Mouse (Mus musculus) heart, embryonic 15.5 days (tissue): ENCODE measurements around the gene Celsr1. TPM values are rescaled to one million over a fixed set of nuclear protein-coding genes. Genes with fewer than 3 reads are reported as not detected.

Experiments
- ATAC-seq: fragments of 200-750 bp; cut with Nextera tagmentation; replicated peaks from 2 replicates; pipeline ENCODE4 v1.8.0; 2017; ENCODE audit warnings: low read depth, moderate TSS enrichment; ENCODE audit not compliant: insufficient number of reproducible peaks, insufficient read depth, low FRiP score
- H3K27ac ChIP-seq: fragments of 300-500 bp; sonication (generic); 2 replicates; pipeline ENCODE4 v1.5.1; 2015; ENCODE audit warnings: mild to moderate bottlenecking, inconsistent platforms
- H3K27me3 ChIP-seq: fragments of 300-500 bp; sonication (generic); 2 replicates; pipeline ENCODE4 v1.6.1; 2015; ENCODE audit warnings: inconsistent platforms
- H3K36me3 ChIP-seq: fragments of 300-500 bp; sonication (generic); 2 replicates; pipeline ENCODE4 v1.6.1; 2015; ENCODE audit warnings: mild to moderate bottlenecking, inconsistent platforms
- H3K4me1 ChIP-seq: fragments of 300-500 bp; sonication (generic); replicated peaks from 2 replicates; pipeline ENCODE4 v1.6.1; 2015; ENCODE audit warnings: inconsistent platforms
- H3K4me2 ChIP-seq: fragments of 300-500 bp; sonication (generic); 2 replicates; pipeline ENCODE4 v1.6.1; 2015; ENCODE audit warnings: inconsistent platforms, mild to moderate bottlenecking, moderate library complexity
- H3K4me3 ChIP-seq: fragments of 300-500 bp; sonication (generic); 2 replicates; pipeline ENCODE4 v1.5.1; 2015; ENCODE audit warnings: mild to moderate bottlenecking, inconsistent platforms
- H3K9ac ChIP-seq: fragments of 300-500 bp; sonication (generic); 2 replicates; pipeline ENCODE4 v1.6.1; 2015; ENCODE audit warnings: mild to moderate bottlenecking, inconsistent platforms
- H3K9me3 ChIP-seq: fragments of 300-500 bp; sonication (generic); replicated peaks from 2 replicates; pipeline ENCODE4 v1.6.1; 2016; ENCODE audit warnings: inconsistent platforms
- WGBS: fragments of 180-500 bp; shearing (Covaris S2); methylation state at CpG from one replicate; pipeline ENCODE4 v1.1.7; 2015; ENCODE audit warnings: mixed read lengths; 5-methylcytosine and 5-hydroxymethylcytosine counted together
- polyA plus RNA-seq: library from polyadenylated mRNA; unstranded; fragments of >200 nt; fragmentation: Nextera tagmentation; extraction: Ambion mirVana; gene quantifications from 2 replicates; pipeline ENCODE4 v1.2.1, GENCODE M21; 2015

Gene Celsr1
- polyA plus RNA-seq, 1 experiment from 2014 or later: 1.1 TPM

GRCm38 (mm10) chr15:86034021-86034523 lies 495 bp upstream of the Celsr1 start:
- Histone ChIP-seq H3K9ac (peak overlapping the region; percentile 71), H3K36me3 (peaks cover 11% of the 10 kb centered on the region)

GRCm38 (mm10) chr15:86032811-86033190 lies 776 bp downstream of the Celsr1 start:
- ATAC-seq: peak; percentile 11; the same call in 1 of the 2 replicates
- Histone ChIP-seq H3K27me3 (peaks cover 34% of the 10 kb centered on the region), H3K9ac (peak overlapping the region; percentile 71), H3K27ac (peak overlapping the region; percentile 68; the same call in 1 of the 2 replicates), H3K4me2 (peak overlapping the region; percentile 94), H3K9me3 (no peaks in the 10 kb centered on the region), H3K4me1 (peaks cover 48% of the 10 kb centered on the region), H3K4me3 (peak overlapping the region; percentile 70), H3K36me3 (peaks cover 11% of the 10 kb centered on the region)
- 2% methylated on average over 38 of the region's 38 CpGs for WGBS

More at GRCm38 (mm10) chr15:86034021-86034523, 495 bp upstream of the Celsr1 start:
- peak; percentile 71 for ATAC-seq
- peak overlapping the region; percentile 68 for H3K27ac ChIP-seq
- H3K9me3 ChIP-seq: no peaks in the 10 kb centered on the region
- peak overlapping the region; percentile 70 for H3K4me3 ChIP-seq
- H3K27me3 ChIP-seq: peaks cover 35% of the 10 kb centered on the region
- peak overlapping the region; percentile 94 for H3K4me2 ChIP-seq
- under 1% methylated on average over 36 of the region's 44 CpGs for WGBS
- peaks cover 53% of the 10 kb centered on the region for H3K4me1 ChIP-seq

- Histone ChIP-seq H3K4me3 (no peak overlapping the region), H3K9ac (no peak overlapping the region), H3K27me3 (peaks cover 27% of the 10 kb centered on the region), H3K4me2 (peak overlapping the region; percentile 34), H3K9me3 (no peaks in the 10 kb centered on the region), H3K36me3 (peaks cover 11% of the 10 kb centered on the region), H3K27ac (no peak overlapping the region), H3K4me1 (peaks cover 52% of the 10 kb centered on the region)
- ATAC-seq: no peak
- WGBS: 68% methylated on average over 14 of the region's 14 CpGs
These were observed 3.6 kb downstream of the Celsr1 start for GRCm38 (mm10) chr15:86029981-86030380.

GRCm38 (mm10) chr15:86027871-86028270 lies 5.7 kb downstream of the Celsr1 start:
- Histone ChIP-seq H3K27me3 (peaks cover 13% of the 10 kb centered on the region), H3K4me1 (peaks cover 35% of the 10 kb centered on the region), H3K9ac (no peak overlapping the region), H3K4me2 (peak overlapping the region; percentile 34; the same call in 1 of the 2 replicates), H3K4me3 (no peak overlapping the region), H3K36me3 (peaks cover 11% of the 10 kb centered on the region), H3K9me3 (no peaks in the 10 kb centered on the region), H3K27ac (no peak overlapping the region)
- WGBS: 50% methylated on average over 8 of the region's 8 CpGs
- ATAC-seq: no peak

GRCm38 (mm10) chr15:86021971-86022370 lies 11.6 kb downstream of the Celsr1 start:
- no peak for ATAC-seq
- Histone ChIP-seq H3K4me1 (peaks cover 26% of the 10 kb centered on the region), H3K4me2 (no peak overlapping the region), H3K9ac (no peak overlapping the region), H3K36me3 (no peaks in the 10 kb centered on the region), H3K27ac (no peak overlapping the region), H3K4me3 (no peak overlapping the region), H3K9me3 (no peaks in the 10 kb centered on the region), H3K27me3 (no peaks in the 10 kb centered on the region)
- WGBS: 65% methylated on average over 9 of the region's 9 CpGs

GRCm38 (mm10) chr15:86021301-86021700 lies 12.3 kb downstream of the Celsr1 start:
- Histone ChIP-seq H3K27ac (no peak overlapping the region), H3K9me3 (no peaks in the 10 kb centered on the region), H3K36me3 (no peaks in the 10 kb centered on the region), H3K4me1 (peaks cover 32% of the 10 kb centered on the region), H3K4me3 (no peak overlapping the region), H3K4me2 (no peak overlapping the region), H3K9ac (no peak overlapping the region), H3K27me3 (no peaks in the 10 kb centered on the region)
- no peak for ATAC-seq
- WGBS: 11% methylated on average over 9 of the region's 9 CpGs

- no peaks in the 10 kb centered on the region for H3K36me3 ChIP-seq
- H3K4me3 ChIP-seq: no peak overlapping the region
- WGBS: 74% methylated on average over 8 of the region's 8 CpGs
- peak overlapping the region; percentile 65 for H3K27ac ChIP-seq
- no peaks in the 10 kb centered on the region for H3K27me3 ChIP-seq
- H3K4me2 ChIP-seq: no peak overlapping the region
- ATAC-seq: 0 out of 2 replicates have a peak, but pooled peaks have one; percentile 32
- no peaks in the 10 kb centered on the region for H3K9me3 ChIP-seq
- H3K4me1 ChIP-seq: peaks cover 30% of the 10 kb centered on the region
- H3K9ac ChIP-seq: no peak overlapping the region
These were observed 13.6 kb downstream of the Celsr1 start for GRCm38 (mm10) chr15:86020008-86020407.

GRCm38 (mm10) chr15:86018753-86019512 lies 14.6 kb downstream of the Celsr1 start:
- H3K4me1 ChIP-seq: peaks cover 32% of the 10 kb centered on the region
- no peak overlapping the region for H3K9ac ChIP-seq
- WGBS: 95% methylated on average over 5 of the region's 5 CpGs
- H3K9me3 ChIP-seq: no peaks in the 10 kb centered on the region
- H3K27me3 ChIP-seq: no peaks in the 10 kb centered on the region
- H3K4me2 ChIP-seq: no peak overlapping the region
- no peak overlapping the region for H3K27ac ChIP-seq
- H3K36me3 ChIP-seq: no peaks in the 10 kb centered on the region
- no peak overlapping the region for H3K4me3 ChIP-seq
- no peak for ATAC-seq

GRCm38 (mm10) chr15:86017336-86017735 lies 16.2 kb downstream of the Celsr1 start:
- Histone ChIP-seq H3K9me3 (no peaks in the 10 kb centered on the region), H3K4me1 (peaks cover 41% of the 10 kb centered on the region), H3K4me2 (no peak overlapping the region), H3K4me3 (no peak overlapping the region), H3K9ac (no peak overlapping the region), H3K27ac (no peak overlapping the region), H3K36me3 (no peaks in the 10 kb centered on the region), H3K27me3 (no peaks in the 10 kb centered on the region)
- WGBS: 87% methylated on average over 6 of the region's 6 CpGs
- no peak for ATAC-seq

GRCm38 (mm10) chr15:86015860-86016541 lies 17.6 kb downstream of the Celsr1 start:
- Histone ChIP-seq H3K9ac (no peak overlapping the region), H3K27ac (0 out of 2 replicates have a peak overlapping the region, but pooled peaks have one; percentile 2)
- ATAC-seq: peak; percentile 29

GRCm38 (mm10) chr15:86015026-86015425 lies 18.6 kb downstream of the Celsr1 start:
- no peaks in the 10 kb centered on the region for H3K36me3 ChIP-seq
- ATAC-seq: no peak
- no peak overlapping the region for H3K27ac ChIP-seq
- no peak overlapping the region for H3K9ac ChIP-seq
- no peaks in the 10 kb centered on the region for H3K27me3 ChIP-seq
- peaks cover 30% of the 10 kb centered on the region for H3K4me1 ChIP-seq
- no peak overlapping the region for H3K4me2 ChIP-seq
- no peaks in the 10 kb centered on the region for H3K9me3 ChIP-seq
- 85% methylated on average over 7 of the region's 7 CpGs for WGBS
- H3K4me3 ChIP-seq: no peak overlapping the region

More at GRCm38 (mm10) chr15:86015860-86016541, 17.6 kb downstream of the Celsr1 start:
- no peak overlapping the region for H3K4me2 ChIP-seq
- H3K36me3 ChIP-seq: no peaks in the 10 kb centered on the region
- no peak overlapping the region for H3K4me3 ChIP-seq
- H3K27me3 ChIP-seq: no peaks in the 10 kb centered on the region
- H3K4me1 ChIP-seq: peaks cover 32% of the 10 kb centered on the region
- no peaks in the 10 kb centered on the region for H3K9me3 ChIP-seq
- WGBS: 24% methylated on average over 13 of the region's 13 CpGs
